Mouse (Mus musculus) erythroblast, embryonic 14.5 days (primary cell): ENCODE measurements at regions not wholly inside any gene's neighbourhood (a gene's known extent, or its start where the extent isn't known, plus 50 kb on each side); places are given as distances from the start of the nearest gene placed in this dataset.

Source experiments
- GATA1 ChIP-seq: IDR thresholded peaks from 2 replicates; pipeline ENCODE4 v1.6.1; 2012; ENCODE audit warnings: low read length, inconsistent platforms, mixed read lengths
- TAL1 ChIP-seq: IDR thresholded peaks from 3 replicates; pipeline ENCODE4 v1.6.1; 2012; ENCODE audit warnings: low read length, inconsistent platforms, mixed read lengths

DNA sequence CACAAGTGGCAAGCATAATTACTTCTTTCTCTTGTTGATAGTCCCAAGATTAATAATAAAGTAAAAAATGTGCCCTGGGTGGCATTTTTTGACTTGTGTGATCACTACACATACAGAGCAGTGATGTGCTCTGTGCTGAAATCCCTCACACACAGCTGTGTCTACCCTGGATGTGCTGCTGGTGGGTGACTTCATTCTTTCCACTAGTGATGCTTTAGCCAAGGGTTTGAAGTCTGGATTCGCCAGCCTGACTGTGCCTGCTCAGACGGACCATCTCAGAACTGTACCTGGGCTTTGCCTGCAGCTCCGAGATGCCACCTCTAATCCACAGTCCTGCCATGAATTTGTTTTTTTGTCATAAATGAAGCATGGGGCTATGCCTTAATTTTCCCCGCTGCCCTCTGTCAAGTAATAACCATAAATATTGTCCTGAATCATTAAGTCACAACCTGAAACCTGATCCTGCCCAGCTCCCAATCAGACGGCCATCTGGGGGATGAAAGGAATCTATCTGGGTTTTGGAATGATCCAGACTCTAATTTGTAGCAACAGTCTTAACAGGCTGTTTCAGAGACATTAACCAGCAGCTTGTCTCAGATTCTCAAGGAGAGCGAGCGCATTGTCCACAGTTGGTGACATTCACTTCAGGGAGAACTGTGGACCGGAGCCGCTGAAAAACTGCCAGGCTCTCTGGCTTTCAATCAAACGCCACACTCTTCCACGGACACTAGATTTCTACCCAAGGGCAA is 330.1 kb upstream of the Npvf start:
- TF ChIP-seq TAL1: no peak
- TF ChIP-seq GATA1: no peak
